In genomic region chr17:62752381-62752889, GRCm38 (mm10) we compare ENCODE assay signal across 26 mouse cellular contexts.
"Had no signal": no experiment of that assay in that cellular context is flagged by ENCODE, and none has a peak within 500 bp of the region (broad histone marks: within the 10 kb centered on the region; RNA-seq: fewer than 3 reads in every experiment).

No protein-coding gene starts in this region.

- ATAC-seq: hindbrain, embryonic 16.5 days; inflammation-experienced regulatory T-cells, adult 6 months had no signal

- DNase-seq: gastrocnemius, postnatal 14 days; gastrocnemius, postnatal 36 days; heart, adult 2 months; heart, postnatal 4 days; kidney, adult 11 months; kidney, adult 2 months; kidney, adult 9 months; kidney, postnatal 14 days; kidney, postnatal 36 days; layer of hippocampus, adult 9-11 months; layer of hippocampus, postnatal 36 days; left cerebral cortex, postnatal 4 days had no signal

- H3K27ac ChIP-seq: heart, adult 2 months; heart, embryonic 13.5 days; heart, embryonic 15.5 days; hindbrain, embryonic 10.5 days; hindbrain, embryonic 12.5 days; hindbrain, embryonic 14.5 days; kidney, embryonic 15.5 days; kidney, postnatal 0 days; limb, embryonic 13.5 days; limb, embryonic 15.5 days; liver, embryonic 14.5 days had no signal

- H3K4me2 ChIP-seq: heart, embryonic 11.5 days; heart, embryonic 13.5 days; heart, embryonic 15.5 days; hindbrain, embryonic 12.5 days; hindbrain, embryonic 14.5 days; kidney, embryonic 15.5 days; limb, embryonic 13.5 days; limb, embryonic 15.5 days; liver, embryonic 11.5 days had no signal

- H3K9ac ChIP-seq: heart, embryonic 13.5 days; heart, embryonic 15.5 days; hindbrain, embryonic 12.5 days; hindbrain, embryonic 14.5 days; kidney, embryonic 15.5 days; limb, embryonic 13.5 days; limb, embryonic 15.5 days; liver, embryonic 14.5 days had no signal

- H3K36me3 ChIP-seq: heart, embryonic 13.5 days; heart, embryonic 15.5 days; hindbrain, embryonic 10.5 days; hindbrain, embryonic 12.5 days; kidney, embryonic 15.5 days; limb, embryonic 13.5 days; limb, embryonic 15.5 days had no signal

- H3K4me3 ChIP-seq: heart, adult 2 months; heart, embryonic 13.5 days; heart, embryonic 15.5 days; hindbrain, embryonic 10.5 days; hindbrain, embryonic 12.5 days; kidney, embryonic 15.5 days; limb, embryonic 13.5 days; limb, embryonic 15.5 days had no signal

- H3K9me3 ChIP-seq: heart, embryonic 13.5 days; heart, embryonic 15.5 days; hindbrain, embryonic 10.5 days; hindbrain, embryonic 12.5 days; kidney, embryonic 15.5 days; limb, embryonic 13.5 days; limb, embryonic 15.5 days had no signal

- H3K27me3 ChIP-seq: heart, embryonic 13.5 days; heart, embryonic 15.5 days; hindbrain, embryonic 12.5 days; limb, embryonic 13.5 days; limb, embryonic 15.5 days had no signal
